Mouse (Mus musculus): ENCODE data around the gene Lfng.

The Lfng gene

DNA sequence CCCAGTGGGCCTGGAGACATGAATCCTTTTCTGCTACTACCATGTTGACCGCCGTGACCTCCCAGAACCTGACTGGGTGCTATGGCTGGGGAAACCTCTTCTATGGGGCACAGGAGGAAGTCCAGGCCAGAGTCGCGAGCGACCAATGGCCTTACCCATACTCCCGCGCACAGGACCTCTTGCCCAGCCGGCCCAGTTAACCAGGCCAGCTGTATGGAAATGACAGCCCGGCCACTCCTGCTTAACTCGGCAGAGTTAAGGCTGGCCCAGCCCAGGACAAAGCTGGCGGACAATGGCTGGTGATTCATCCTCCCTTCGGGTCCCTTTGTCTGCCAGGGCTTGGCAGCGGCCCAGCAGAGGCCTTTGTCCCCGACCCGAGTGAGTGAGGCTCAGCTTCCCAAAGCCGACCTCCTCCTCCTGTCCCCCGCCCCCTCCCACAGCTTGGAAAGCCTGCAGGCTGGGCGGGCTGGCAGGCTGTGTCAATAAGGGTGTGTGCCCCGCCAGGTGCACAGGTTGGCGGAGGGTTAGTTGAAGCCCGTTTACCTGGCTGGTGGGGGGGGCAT, 4.0 kb downstream of the Lfng start:
- in situ Hi-C loops (cut with MboI; ENCODE audit: low pct_unique_long_range_greater_than_20kb in 1 of 2, low sequenced_read_pairs in 2 of 2, unreplicated experiment in 1 of 2), result loop anchor here in 1 of 2 experiments (10.0 kb wide), 1 partner anchor 136 kb away; no protein-coding TSS in a partner anchor

DNA sequence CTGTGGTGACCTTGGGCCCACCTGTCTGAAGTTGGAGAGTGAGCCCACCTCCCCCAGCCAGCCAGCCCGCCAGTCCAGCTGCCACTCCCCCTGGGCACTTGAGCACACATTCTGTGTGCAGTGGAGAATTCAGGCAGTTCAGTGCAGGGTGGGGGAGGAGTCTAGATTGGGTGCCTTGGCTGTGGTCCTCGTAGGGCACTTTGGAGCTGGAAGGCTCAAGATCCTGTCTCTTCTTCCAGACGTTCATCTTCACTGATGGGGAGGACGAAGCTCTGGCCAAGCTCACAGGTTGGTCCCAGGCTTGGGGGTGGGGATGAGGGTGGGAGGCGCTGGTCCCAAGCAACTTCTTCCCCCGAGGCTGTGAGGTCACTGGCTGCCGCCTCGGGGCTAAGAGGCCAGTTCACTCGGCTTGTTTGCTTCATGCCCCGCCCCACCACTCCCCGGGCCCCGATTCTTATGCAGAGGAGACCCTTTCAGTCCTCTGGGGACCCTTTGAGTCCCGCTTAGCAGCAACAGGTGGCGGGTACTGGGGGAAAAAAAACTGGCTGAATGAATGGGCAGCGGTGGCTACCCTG, 4.6 kb downstream of the Lfng start:
- in situ Hi-C loops (cut with MboI; ENCODE audit: low pct_unique_long_range_greater_than_20kb in 1 of 2, low sequenced_read_pairs in 2 of 2, unreplicated experiment in 1 of 2), result loop anchor here in 1 of 2 experiments (10.0 kb wide), 1 partner anchor 137 kb away; no protein-coding TSS in a partner anchor

DNA sequence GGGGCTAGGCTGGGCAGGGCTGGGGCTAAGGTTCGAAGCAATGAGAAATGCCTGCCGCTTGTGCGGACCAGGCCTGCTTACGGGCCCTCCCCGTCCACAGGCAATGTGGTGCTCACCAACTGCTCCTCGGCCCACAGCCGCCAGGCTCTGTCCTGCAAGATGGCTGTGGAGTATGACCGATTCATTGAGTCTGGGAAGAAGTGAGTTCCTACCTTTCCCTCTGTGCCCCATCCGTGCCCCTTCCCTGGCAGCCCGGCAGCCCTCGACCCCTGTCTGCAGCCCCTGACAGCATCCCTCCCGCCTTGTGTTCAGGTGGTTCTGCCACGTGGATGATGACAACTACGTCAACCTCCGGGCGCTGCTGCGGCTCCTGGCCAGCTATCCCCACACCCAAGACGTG, 5.1 kb downstream of the Lfng start:
- in situ Hi-C loops (cut with MboI; ENCODE audit: low pct_unique_long_range_greater_than_20kb in 1 of 2, low sequenced_read_pairs in 2 of 2, unreplicated experiment in 1 of 2), result loop anchor here in 1 of 2 experiments (10.0 kb wide), 1 partner anchor 137 kb away; no protein-coding TSS in a partner anchor

DNA sequence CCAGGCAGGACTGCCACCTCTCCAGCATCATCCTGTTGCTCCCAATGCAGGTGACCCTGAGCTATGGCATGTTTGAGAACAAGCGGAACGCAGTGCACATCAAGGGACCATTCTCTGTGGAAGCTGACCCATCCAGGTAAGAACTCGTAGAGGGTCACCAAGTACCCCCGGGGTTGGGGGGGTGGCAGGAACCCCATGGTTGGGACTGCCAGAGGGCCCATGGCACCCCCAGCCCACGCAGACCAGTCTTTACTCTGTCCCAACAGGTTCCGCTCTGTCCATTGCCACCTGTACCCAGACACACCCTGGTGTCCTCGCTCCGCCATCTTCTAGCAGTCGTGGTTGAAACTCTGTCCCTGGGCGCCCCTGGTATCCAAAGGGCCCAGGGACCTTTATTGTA, 7.0 kb downstream of the Lfng start:
- in situ Hi-C loops (cut with MboI; ENCODE audit: low pct_unique_long_range_greater_than_20kb in 1 of 2, low sequenced_read_pairs in 2 of 2, unreplicated experiment in 1 of 2), result loop anchor here in 1 of 2 experiments (10.0 kb wide), 1 partner anchor 139 kb away; no protein-coding TSS in a partner anchor

DNA sequence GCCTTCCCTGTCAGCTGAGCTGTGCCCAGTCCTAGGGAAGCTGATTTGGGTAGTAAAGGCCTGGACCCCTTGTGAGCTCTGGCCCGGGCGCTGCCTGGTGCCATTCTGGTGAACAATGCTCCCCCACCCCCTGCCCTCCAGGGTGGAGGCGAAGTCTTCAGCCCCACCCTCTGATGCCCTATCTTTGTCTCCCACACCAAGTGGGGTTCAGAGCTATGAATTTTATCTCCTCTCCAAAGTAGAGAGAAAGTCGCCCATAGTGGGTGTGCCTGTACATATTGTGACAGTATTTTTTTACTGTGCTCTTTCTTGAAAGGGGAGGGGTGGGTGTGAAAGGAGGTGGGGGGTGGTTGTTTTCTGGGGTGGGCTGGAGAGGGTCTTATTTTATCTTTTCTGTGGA, 7.7 kb downstream of the Lfng start:
- in situ Hi-C loops (cut with MboI; ENCODE audit: low pct_unique_long_range_greater_than_20kb in 1 of 2, low sequenced_read_pairs in 2 of 2, unreplicated experiment in 1 of 2), result loop anchor here (5.0 to 10.0 kb wide), 3 partner anchors 73 to 140 kb away; no protein-coding TSS in a partner anchor

DNA sequence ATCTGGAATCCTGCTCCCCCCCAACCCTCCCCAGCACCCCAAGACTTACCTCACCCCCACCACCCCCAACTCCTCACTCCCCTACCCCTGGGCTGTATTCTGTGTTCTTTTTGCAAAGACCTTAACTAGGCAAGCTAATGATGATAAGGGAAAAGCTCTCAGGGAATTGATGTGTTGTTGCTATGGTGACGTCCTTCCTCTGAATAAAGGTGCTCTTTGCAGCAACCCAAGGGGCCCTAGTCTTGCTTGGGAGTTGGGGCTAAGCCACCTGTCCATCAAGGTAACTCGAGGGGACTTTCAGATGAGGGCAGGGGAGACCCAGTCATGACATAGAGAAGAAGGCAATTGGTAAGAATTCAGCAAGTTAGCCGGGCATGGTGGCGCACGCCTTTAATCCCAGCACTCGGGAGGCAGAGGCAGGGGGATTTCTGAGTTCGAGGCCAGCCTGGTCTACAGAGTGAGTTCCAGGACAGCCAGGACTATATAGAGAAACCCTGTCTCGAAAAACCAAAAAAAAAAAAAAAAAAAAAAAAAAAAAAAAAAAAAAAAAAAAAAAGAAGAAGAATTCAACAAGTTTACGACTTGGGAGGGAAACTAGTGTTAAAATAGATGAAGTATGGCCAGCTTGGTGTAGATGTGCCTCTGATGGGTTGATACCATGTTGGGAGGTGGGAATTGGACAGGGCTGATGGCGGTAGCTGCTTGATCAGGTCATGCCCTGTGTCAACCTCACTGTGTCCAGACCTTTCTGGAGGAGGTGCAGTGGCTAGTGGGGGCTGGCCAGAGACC, 8.4 kb downstream of the Lfng start:
- in situ Hi-C loops (cut with MboI; ENCODE audit: low pct_unique_long_range_greater_than_20kb in 1 of 2, low sequenced_read_pairs in 2 of 2, unreplicated experiment in 1 of 2), result loop anchor here (5.0 to 10.0 kb wide), 3 partner anchors 73 to 141 kb away; no protein-coding TSS in a partner anchor

DNA sequence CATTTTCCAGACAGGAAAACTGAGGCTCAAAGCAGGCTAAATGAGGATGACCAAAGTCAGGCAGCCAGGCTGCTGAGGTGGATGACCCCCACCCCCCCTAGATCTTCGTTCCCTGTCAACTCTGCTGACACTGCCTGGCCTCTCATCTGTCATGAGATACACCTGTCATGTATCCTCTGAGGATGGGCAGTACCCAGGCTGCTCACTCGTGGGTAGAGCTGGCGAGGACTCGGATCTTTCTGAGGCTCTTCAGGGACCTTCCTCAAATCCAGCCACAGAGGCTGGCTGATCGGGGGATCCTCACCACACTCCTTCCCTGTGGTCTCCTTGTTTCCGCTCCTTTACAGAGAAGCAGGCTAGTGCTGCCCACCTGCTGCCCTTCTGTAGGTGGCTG, 9.0 kb downstream of the Lfng start:
- in situ Hi-C loops (cut with MboI; ENCODE audit: low pct_unique_long_range_greater_than_20kb in 1 of 2, low sequenced_read_pairs in 2 of 2, unreplicated experiment in 1 of 2), result loop anchor here (5.0 to 10.0 kb wide), 3 partner anchors 74 to 141 kb away; no protein-coding TSS in a partner anchor

DNA sequence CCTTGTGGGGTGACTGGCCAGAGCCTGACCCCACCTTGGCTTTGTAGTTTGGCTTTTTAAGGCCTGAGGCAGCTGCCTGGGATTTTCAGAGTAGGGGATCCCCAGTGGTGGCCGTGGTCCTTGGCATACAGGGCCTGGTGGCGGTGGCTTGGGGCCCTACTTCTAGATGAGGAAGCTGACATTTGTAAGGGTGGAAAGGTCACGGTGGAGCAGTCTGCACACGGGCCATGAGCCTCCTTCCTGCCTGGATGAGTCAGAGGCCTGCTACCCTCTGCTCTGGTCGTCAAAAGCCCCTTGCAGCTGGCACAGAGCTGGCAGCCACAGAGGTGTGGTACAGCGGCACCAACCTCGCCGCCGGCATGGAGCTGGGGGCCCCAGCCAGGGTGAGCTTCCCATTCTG, 9.6 kb downstream of the Lfng start:
- in situ Hi-C loops (cut with MboI; ENCODE audit: low pct_unique_long_range_greater_than_20kb in 1 of 2, low sequenced_read_pairs in 2 of 2, unreplicated experiment in 1 of 2), result loop anchor here (5.0 to 10.0 kb wide), 3 partner anchors 74 to 142 kb away; no protein-coding TSS in a partner anchor

DNA sequence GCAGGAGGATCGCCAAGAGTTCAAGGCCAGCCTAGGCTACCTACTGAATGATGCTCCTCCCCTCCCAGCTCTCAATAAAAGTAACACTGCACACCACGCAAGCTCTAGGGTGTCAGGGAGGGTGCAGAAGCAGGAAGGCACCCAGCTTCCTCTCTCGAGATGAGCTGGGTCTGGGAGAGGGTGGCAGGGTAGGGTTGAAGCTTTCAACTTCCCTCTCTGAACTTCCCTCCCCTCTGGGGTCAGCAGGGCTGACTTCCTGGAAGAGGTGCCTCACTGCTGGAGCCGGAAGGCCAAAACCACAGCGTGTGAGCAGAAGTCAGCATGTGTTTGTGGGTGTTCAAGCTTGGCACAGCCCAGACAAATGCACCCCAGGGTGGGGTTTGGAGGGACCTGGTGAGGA, 10.6 kb downstream of the Lfng start:
- in situ Hi-C loops (cut with MboI; ENCODE audit: low pct_unique_long_range_greater_than_20kb in 1 of 2, low sequenced_read_pairs in 2 of 2, unreplicated experiment in 1 of 2), result loop anchor here (5.0 to 10.0 kb wide), 3 partner anchors 75 to 143 kb away; no protein-coding TSS in a partner anchor

DNA sequence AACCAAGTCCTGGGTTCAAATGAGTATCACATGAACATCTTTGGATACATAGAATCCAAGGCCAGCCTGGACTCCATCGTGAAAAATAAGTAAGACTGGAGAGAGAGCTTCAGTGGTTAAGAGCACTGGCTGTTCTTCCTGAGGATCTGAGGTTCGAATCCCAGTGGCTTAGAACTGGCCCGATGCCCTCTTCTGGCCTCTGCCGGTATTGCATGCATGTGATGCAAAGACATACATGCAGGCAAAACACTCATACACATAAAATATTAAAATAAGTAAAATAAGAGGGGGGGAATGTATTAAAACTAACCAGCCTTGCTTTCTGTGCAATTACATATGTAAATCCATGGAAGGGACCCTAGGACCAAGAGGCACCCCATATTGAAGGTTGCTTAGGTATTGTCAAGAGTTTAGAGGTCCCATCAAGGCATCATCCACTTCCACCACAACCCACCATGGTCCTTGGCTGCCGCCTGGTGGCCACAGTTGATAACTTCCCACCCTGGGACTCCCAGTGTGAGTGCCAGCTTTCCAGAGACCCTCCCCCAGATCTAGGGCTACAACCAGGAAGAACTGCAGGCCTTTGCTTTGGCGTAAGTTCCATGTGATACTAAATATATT, 12.1 kb downstream of the Lfng start:
- in situ Hi-C loops (cut with MboI; ENCODE audit: low pct_unique_long_range_greater_than_20kb in 1 of 2, low sequenced_read_pairs in 2 of 2, unreplicated experiment in 1 of 2), result loop anchor here (5.0 to 10.0 kb wide), 3 partner anchors 77 to 144 kb away; no protein-coding TSS in a partner anchor

DNA sequence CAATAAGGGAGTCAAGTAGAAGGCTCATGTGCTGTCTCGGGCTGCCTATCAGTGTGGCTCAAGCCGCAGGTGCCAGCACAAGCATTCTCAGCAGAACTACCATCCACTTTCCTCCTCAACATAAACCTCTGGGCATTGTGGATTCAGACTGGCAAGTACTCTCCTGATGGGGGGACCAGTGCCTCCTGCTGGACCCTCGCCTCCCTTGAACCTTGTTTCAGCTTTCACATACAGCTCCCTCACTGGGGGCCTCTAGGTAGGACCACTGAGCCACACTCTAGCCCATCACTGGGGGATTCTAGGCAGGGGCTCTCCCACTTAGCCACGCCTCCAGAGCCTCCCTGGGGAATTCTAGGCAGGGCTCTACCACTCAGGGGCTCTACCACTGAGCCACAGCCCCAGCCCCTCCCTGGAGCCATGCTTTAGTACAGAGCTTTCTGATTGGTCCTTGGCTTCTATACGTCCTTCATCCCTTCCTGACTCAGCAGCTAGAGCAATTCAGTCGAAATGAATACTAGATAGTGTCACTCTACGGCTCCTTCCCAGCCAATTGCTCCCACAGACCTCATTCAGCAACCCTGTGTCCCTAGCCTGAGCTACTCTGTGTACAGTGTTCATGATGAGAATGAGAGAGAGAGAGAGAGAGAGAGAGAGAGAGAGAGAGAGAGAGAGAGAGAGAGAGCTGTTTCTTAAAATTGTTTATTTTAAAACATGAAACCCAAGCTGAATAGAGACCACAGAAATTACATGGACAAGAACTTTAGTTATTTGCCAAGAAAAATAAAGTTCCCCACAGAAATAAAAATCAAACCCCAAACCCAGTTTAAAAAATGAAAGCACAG, 13.0 kb downstream of the Lfng start:
- in situ Hi-C loops (cut with MboI; ENCODE audit: low pct_unique_long_range_greater_than_20kb in 1 of 2, low sequenced_read_pairs in 2 of 2, unreplicated experiment in 1 of 2), result loop anchor here (5.0 to 10.0 kb wide), 3 partner anchors 78 to 145 kb away; no protein-coding TSS in a partner anchor

DNA sequence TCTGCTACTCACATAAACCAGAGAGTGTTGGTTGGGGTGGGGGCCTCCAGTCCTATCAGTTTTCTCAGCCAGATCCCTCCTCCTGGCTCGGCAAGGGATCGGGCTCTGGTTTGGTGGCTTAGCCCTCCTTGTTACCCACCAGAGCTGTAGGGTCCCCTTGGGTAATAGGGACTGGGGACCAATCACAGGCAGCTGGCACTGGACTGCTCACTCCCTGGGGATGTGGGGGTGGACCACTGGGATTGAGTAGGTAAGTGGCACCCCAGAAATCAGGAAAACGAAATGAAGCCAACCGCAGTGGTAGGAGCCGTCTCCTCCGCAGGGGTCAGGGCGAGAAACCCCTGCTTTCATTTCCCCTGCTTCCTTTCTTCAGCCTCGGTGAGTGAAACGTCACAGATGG, 14.0 kb downstream of the Lfng start:
- in situ Hi-C loops (cut with MboI; ENCODE audit: low pct_unique_long_range_greater_than_20kb in 1 of 2, low sequenced_read_pairs in 2 of 2, unreplicated experiment in 1 of 2), result no loop called here

DNA sequence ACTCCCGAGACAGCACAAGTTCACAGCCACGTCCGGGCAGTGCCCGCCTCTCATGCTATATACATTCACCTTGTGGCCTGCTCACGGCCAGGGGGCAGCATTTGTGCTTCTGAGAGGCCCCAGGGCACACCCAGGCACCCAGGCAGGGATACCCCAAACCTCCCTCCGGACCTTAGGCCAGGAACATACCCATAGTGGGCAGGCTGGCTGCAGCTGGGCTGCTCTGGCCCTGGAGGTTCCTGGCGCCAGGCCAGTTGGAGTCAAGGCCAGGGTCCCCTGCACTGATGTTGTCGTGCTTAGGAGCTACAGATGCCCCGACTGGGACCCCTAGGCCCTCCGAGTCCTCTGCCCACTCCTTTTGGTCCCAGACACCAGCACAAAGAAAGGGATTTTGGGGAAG, 14.4 kb downstream of the Lfng start:
- in situ Hi-C loops (cut with MboI; ENCODE audit: low pct_unique_long_range_greater_than_20kb in 1 of 2, low sequenced_read_pairs in 2 of 2, unreplicated experiment in 1 of 2), result no loop called here

DNA sequence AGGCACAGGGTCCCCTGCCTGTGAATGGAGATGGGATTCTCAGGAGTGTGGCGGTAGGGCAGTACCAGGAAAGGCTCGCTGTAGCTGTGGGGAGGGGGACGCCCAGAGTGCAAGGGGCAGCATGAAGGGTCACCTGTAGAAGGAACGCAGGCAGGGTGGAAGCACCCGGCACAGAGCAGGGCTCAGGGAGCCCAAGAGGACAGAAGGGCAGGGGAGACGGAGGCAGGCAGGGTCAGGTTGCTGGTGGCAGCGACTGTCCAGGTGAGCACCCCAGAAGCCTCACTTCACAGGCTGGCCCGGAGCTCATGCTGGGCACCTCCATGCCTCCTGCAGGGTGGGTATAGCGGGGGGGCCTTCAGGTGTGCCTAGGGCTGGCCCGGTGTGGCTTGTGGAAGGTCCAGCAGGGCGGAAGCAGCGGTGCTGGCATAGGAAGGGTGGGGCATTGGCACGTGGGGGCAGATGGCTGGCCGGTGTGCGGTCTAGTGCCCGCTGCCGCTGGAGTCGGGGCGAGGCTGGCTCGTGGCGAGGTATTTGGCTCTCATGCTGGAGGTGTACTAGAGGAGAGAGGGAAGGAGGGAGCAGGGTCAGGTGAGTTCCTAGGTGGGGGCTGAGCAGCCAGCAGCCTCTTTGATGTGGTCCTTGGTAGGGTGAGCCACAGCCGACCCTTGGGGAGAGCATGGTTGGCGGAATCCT, 16.0 kb downstream of the Lfng start:
- in situ Hi-C loops (cut with MboI; ENCODE audit: low pct_unique_long_range_greater_than_20kb in 1 of 2, low sequenced_read_pairs in 2 of 2, unreplicated experiment in 1 of 2), result no loop called here

DNA sequence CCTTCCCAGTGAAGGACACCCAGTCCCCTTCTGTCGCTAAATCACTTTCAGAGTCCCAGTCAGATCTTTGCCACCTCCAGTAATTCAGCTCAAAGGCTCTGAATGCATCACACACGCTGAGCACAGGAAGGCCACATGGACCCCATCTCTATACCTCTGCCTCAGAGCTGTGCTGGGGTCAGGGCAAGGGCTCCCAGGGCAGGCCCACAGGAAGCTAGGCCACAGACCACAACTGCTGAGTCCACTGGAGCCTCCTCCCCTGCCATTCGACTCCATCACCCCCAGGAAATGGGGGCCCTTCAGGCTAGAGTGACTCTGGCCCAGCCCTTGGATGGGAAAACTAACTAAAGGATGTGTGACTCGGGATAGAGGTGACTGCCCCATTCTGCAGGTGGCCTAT, 16.7 kb downstream of the Lfng start:
- in situ Hi-C loops (cut with MboI; ENCODE audit: low pct_unique_long_range_greater_than_20kb in 1 of 2, low sequenced_read_pairs in 2 of 2, unreplicated experiment in 1 of 2), result no loop called here

DNA sequence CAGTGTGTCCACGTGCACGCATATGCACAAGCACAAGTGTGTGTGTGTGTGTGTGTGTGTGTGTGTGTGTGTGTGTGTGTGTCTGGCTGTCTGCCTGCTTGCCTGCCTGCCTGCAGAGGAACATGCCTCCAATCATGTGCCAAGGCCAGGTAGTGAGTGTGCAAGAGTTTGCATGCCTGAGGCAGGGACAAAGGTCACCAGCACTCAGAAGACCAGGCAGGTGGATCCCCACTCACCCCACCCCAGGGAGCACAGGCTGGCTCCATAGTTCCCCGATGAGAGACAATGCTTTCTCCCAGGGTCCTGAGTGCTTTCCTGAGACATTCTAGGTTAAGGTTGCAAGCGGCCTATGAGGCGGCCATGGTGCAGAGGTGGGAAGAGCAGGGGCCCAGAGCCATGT, 17.1 kb downstream of the Lfng start:
- in situ Hi-C loops (cut with MboI; ENCODE audit: low pct_unique_long_range_greater_than_20kb in 1 of 2, low sequenced_read_pairs in 2 of 2, unreplicated experiment in 1 of 2), result no loop called here

DNA sequence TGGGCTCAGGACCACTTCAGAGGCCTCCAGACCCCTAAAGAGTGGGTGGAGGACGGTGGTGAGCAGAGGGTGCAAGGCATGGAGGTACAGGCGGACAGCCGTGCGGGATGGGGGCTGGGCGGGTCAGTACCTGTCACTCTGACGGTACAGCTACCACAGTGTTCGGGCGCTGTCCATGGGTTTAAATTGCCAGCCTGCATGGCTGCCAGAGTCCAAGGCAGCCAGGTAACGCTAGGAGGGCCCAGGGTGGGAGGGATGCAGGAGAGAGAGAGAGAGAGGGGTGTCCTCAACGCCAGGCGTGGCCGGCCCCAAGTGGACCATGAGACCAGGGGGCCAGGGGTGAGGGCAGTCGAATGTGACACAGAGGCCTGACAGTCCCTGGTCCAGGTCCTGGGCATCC, 17.8 kb downstream of the Lfng start:
- in situ Hi-C loops (cut with MboI; ENCODE audit: low pct_unique_long_range_greater_than_20kb in 1 of 2, low sequenced_read_pairs in 2 of 2, unreplicated experiment in 1 of 2), result no loop called here

Measured in mouse embryonic stem cell (cell line).